ENCODE assay signal across 9 mouse cellular contexts in the genomic region with DNA sequence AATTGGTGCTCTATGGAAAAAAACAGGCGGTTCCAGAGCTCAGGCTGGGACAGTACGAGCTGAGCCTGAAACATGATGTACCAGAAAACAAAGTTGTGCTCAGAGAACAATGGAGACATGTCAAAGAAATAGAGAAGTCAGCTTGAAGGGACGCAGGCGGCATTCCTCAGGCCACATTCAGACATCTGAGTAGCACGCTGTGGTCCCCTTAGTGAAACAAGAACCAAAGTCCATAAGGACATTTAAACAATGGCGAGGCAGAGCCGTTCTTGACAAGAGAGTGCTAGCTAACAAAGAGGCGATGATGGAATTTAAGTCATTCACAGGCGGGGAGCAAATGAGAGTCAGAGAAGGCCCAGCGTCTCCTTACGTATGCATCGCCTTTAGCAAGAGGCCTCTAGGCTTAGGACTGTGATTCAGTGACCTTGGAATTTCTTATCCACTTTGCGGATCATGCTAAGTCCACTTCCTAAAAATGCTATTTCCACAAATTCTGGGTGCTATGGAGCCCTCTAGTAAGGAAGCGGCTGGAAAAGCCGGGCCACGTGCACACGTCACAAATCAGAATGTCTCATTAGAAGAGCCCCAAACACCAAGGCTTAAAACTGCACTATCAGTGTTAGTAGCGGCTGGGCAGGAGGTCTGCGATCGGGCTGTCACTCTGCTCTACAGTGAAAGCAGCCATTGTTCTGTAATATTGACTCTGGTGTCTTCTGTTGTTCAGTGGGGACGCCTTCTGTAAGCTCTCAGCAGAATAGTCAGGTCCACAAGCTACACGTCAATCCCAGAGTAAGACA. TPM values are rescaled to one million over a fixed set of nuclear protein-coding genes. Genes with fewer than 3 reads are reported as not detected.
DNase-seq lines count a peak whose midpoint lies in the region; ATAC-seq and TF ChIP-seq lines count a peak whose summit lies in the region.
"Had no signal": no experiment of that assay in that cellular context is flagged by ENCODE, and none has a peak within 500 bp of the region (broad histone marks: within the 10 kb centered on the region; RNA-seq: fewer than 3 reads in every experiment).

No protein-coding gene starts in this region.

- DNase-seq in heart, adult 2 months = no peak
- DNase-seq in heart, adult 9 months (ENCODE audit: low spot score in 2 of 2) = no peak
- DNase-seq in left cerebral cortex, adult 2 months (ENCODE audit: extremely low spot score in 1 of 2, low spot score in 2 of 2) = no peak
- no peak for DNase-seq in right cerebral cortex, adult 2 months (ENCODE audit: low spot score in 2 of 2)
- DNase-seq in urinary bladder, adult 18-20 months (ENCODE audit: low spot score in 2 of 2) = no peak

- peak overlapping the region; percentile 38 for H3K4me2 ChIP-seq in hindbrain, embryonic 12.5 days (replicated peaks)
- no peak overlapping the region for H3K4me2 ChIP-seq in neural tube, embryonic 14.5 days (ENCODE audit: low read depth, low read length)
- H3K4me2 ChIP-seq: embryonic facial prominence, embryonic 13.5 days had no signal

- intact Hi-C loops in heart, adult 2 months (cut with DNase I) = loop anchor here (5.0 kb wide), 1 partner anchor 224 kb away; no protein-coding TSS in a partner anchor
- intact Hi-C loops in left cerebral cortex, adult 2 months (cut with DNase I) = no loop called here

- no peak overlapping the region for H3K27ac ChIP-seq in heart, adult 2 months
- peak overlapping the region; percentile 66 for H3K27ac ChIP-seq in embryonic fibroblast, embryonic 13.5 days (ENCODE audit: insufficient read depth, low read length)
- H3K27ac ChIP-seq in hindbrain, embryonic 12.5 days = peak overlapping the region; percentile 68
- no peak overlapping the region for H3K27ac ChIP-seq in neural tube, embryonic 14.5 days (ENCODE audit: low read depth, low read length)
- no peak overlapping the region for H3K27ac ChIP-seq in left cerebral cortex, adult 2 months
- H3K27ac ChIP-seq: embryonic facial prominence, embryonic 13.5 days had no signal

- H3K4me1 ChIP-seq in heart, adult 2 months (ENCODE audit: control insufficient read depth, insufficient read depth, low read length) = peaks cover 17% of the 10 kb centered on the region
- peaks cover 8% of the 10 kb centered on the region; the same call in 1 of the 2 replicates for H3K4me1 ChIP-seq in embryonic fibroblast, embryonic 13.5 days (ENCODE audit: control insufficient read depth, insufficient read depth, low read length)
- H3K4me1 ChIP-seq in hindbrain, embryonic 12.5 days = peaks cover 14% of the 10 kb centered on the region
- no peaks in the 10 kb centered on the region for H3K4me1 ChIP-seq in neural tube, embryonic 14.5 days (ENCODE audit: control insufficient read depth, insufficient read depth, low read length)

- TF ChIP-seq EP300 in heart, adult 2 months (IDR thresholded peaks at IDR 0.05; ENCODE audit: insufficient read depth, low read depth, low read length) = peak; percentile 57; the same call in 1 of the 2 replicates

- H3K79me2 ChIP-seq in heart, adult 2 months (replicated peaks; ENCODE audit: control insufficient read depth, insufficient read depth, low read length) = peaks cover 4% of the 10 kb centered on the region

- WGBS in heart, adult 2 months = 58% methylated on average over 22 of the region's 22 CpGs
- WGBS in hindbrain, embryonic 12.5 days = 16% methylated on average over 22 of the region's 22 CpGs
- 27% methylated on average over 22 of the region's 22 CpGs for WGBS in neural tube, embryonic 14.5 days

- peak; percentile 83 for ATAC-seq in hindbrain, embryonic 12.5 days (ENCODE audit: low FRiP score)
- peak; percentile 63 for ATAC-seq in neural tube, embryonic 14.5 days (ENCODE audit: low read depth)

- H3K36me3 ChIP-seq in heart, adult 2 months (ENCODE audit: control insufficient read depth, insufficient read depth, low read length) = peaks cover 23% of the 10 kb centered on the region
- H3K36me3 ChIP-seq in hindbrain, embryonic 12.5 days = no peaks in the 10 kb centered on the region
- H3K36me3 ChIP-seq in neural tube, embryonic 14.5 days (ENCODE audit: control insufficient read depth, insufficient read depth, low read length) = no peaks in the 10 kb centered on the region
- H3K36me3 ChIP-seq: embryonic facial prominence, embryonic 13.5 days had no signal

- no peaks in the 10 kb centered on the region for H3K27me3 ChIP-seq in heart, adult 2 months (ENCODE audit: control insufficient read depth, insufficient read depth, low read length)
- no peaks in the 10 kb centered on the region for H3K27me3 ChIP-seq in hindbrain, embryonic 12.5 days
- no peaks in the 10 kb centered on the region for H3K27me3 ChIP-seq in neural tube, embryonic 14.5 days (ENCODE audit: control insufficient read depth, insufficient read depth, low read length)
- H3K27me3 ChIP-seq: embryonic facial prominence, embryonic 13.5 days had no signal

- H3K9ac ChIP-seq in heart, adult 2 months (ENCODE audit: low read depth, low read length) = no peak overlapping the region
- H3K9ac ChIP-seq in hindbrain, embryonic 12.5 days = no peak overlapping the region
- no peak overlapping the region for H3K9ac ChIP-seq in neural tube, embryonic 14.5 days (replicated peaks; ENCODE audit: low read depth, low read length)
- H3K9ac ChIP-seq: embryonic facial prominence, embryonic 13.5 days had no signal

- TF ChIP-seq POLR2A in heart, adult 2 months (IDR thresholded peaks at IDR 0.05; ENCODE audit: insufficient read depth, low read depth, low read length) = no peak
- TF ChIP-seq POLR2A in embryonic fibroblast, embryonic 13.5 days (IDR thresholded peaks at IDR 0.05; ENCODE audit: low read depth, low read length) = no peak

- no peaks in the 10 kb centered on the region for H3K9me3 ChIP-seq in hindbrain, embryonic 12.5 days (replicated peaks)
- no peaks in the 10 kb centered on the region for H3K9me3 ChIP-seq in neural tube, embryonic 14.5 days (ENCODE audit: control insufficient read depth, low read length)
- H3K9me3 ChIP-seq: embryonic facial prominence, embryonic 13.5 days had no signal

- no peak overlapping the region for H3K4me3 ChIP-seq in heart, adult 2 months
- H3K4me3 ChIP-seq in embryonic fibroblast, embryonic 13.5 days (ENCODE audit: insufficient read depth, low read length) = no peak overlapping the region
- no peak overlapping the region for H3K4me3 ChIP-seq in hindbrain, embryonic 12.5 days
- no peak overlapping the region for H3K4me3 ChIP-seq in neural tube, embryonic 14.5 days (ENCODE audit: low read depth, low read length)
- no peak overlapping the region for H3K4me3 ChIP-seq in left cerebral cortex, adult 2 months
- H3K4me3 ChIP-seq: embryonic facial prominence, embryonic 13.5 days had no signal

- TF ChIP-seq CTCF in heart, adult 2 months (IDR thresholded peaks at IDR 0.05) = no peak
- TF ChIP-seq CTCF in embryonic fibroblast, embryonic 13.5 days (IDR thresholded peaks at IDR 0.05; ENCODE audit: borderline replicate concordance, insufficient read depth, low read length) = no peak
- no peak for TF ChIP-seq CTCF in left cerebral cortex, adult 2 months (IDR thresholded peaks at IDR 0.05)

RNA-seq across cellular contexts. Expression of a gene that starts 48.2 kb away (rescaled TPM):
- total RNA-seq in heart, adult 2 months (2021) = 10 to 100 TPM; 69.9 to 79.7 TPM
- 17.3 and 40.0 TPM in 2 replicates for polyA plus RNA-seq in heart, adult 2 months (2012; rRNA removed)
- 63.3 and 64.5 TPM in 2 replicates for polyA plus RNA-seq in embryonic fibroblast, embryonic 13.5 days (2011; ENCODE audit: insufficient read length, low read depth, missing spikeins)
- 23.2 and 24.5 TPM in 2 replicates for polyA plus RNA-seq in hindbrain, embryonic 12.5 days (2016; fragmentation: Nextera tagmentation; extraction: Ambion mirVana)
- 8.0 and 15.6 TPM in 2 replicates for polyA plus RNA-seq in neural tube, embryonic 14.5 days (2014; fragmentation: Nextera tagmentation; extraction: Ambion mirVana)
- total RNA-seq in left cerebral cortex, adult 2 months (2021) = 10 to 100 TPM; 33.3 to 33.8 TPM

Comparison
In these comparisons a context has a peak if more than half of its experiments do, and no peak if none do; other contexts are left out.
1. H3K27ac ChIP-seq: peak in embryonic fibroblast, embryonic 13.5 days (single experiment) and hindbrain, embryonic 12.5 days (single experiment); none in heart, adult 2 months (single experiment), neural tube, embryonic 14.5 days (single experiment) and left cerebral cortex, adult 2 months (single experiment).